Mouse (Mus musculus): ENCODE measurements at regions not wholly inside any gene's neighbourhood (a gene's known extent, or its start where the extent isn't known, plus 50 kb on each side); places are given as distances from the start of the nearest gene placed in this dataset.

DNA sequence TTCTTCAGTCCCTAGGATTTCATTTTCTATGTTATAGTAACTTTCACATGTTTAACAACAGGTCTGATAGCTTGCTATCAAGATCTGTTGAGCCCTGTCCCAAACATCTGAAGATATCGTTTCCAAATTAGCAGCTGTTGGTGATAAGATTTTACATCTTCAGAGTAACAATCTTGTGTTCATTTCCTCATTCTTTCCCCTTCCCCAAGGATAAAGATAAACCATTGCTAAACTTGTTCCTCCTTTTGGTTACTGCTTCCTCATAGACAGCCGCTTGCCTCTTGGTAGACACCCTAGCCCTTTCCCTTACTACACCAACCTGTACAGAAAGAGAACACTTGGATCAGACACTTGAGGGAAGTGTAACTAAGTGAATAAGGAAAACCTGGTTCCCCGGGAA is 58.6 kb downstream of the Kcnrg start:
- no peak for DNase-seq

DNA sequence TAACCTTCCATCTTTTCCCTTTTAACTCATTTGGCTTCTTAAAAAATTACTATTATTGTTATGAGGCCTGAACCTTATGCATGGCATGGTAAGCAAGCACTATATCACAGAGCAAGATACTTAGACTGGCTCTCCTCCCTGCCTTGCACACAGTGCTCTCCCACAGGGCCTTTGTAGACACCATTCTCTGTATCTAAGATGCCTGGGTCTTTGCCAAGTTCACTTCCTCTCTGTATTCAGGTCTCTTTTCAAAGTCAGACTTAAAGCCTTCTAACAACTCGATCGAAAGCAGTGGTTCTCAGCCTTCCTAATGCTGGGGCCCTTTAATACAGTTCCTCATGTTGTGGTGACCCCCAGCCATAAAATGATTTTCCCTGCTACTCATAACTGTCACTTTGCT is 65.9 kb downstream of the Kcnrg start:
- no peak for DNase-seq

DNA sequence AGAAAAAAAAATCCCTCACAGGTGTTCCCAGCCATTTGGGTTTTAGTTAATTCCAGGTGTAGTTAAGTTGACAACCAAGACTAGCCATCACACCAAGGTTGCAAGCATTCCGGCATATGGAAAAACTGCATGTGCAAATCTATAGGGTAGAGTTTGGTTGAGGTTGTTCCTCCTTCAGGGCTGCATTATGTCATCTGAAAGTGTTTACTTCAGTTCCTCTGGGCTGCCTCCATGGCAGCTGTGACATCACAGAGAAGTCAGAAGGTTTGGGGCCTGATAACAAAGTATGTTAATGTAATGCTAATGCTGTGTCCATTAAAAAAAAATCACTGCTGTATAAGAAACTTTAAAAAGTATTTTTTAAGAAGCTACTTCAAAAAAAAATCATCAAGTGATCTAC is 70.8 kb downstream of the Kcnrg start:
- no peak for DNase-seq

DNA sequence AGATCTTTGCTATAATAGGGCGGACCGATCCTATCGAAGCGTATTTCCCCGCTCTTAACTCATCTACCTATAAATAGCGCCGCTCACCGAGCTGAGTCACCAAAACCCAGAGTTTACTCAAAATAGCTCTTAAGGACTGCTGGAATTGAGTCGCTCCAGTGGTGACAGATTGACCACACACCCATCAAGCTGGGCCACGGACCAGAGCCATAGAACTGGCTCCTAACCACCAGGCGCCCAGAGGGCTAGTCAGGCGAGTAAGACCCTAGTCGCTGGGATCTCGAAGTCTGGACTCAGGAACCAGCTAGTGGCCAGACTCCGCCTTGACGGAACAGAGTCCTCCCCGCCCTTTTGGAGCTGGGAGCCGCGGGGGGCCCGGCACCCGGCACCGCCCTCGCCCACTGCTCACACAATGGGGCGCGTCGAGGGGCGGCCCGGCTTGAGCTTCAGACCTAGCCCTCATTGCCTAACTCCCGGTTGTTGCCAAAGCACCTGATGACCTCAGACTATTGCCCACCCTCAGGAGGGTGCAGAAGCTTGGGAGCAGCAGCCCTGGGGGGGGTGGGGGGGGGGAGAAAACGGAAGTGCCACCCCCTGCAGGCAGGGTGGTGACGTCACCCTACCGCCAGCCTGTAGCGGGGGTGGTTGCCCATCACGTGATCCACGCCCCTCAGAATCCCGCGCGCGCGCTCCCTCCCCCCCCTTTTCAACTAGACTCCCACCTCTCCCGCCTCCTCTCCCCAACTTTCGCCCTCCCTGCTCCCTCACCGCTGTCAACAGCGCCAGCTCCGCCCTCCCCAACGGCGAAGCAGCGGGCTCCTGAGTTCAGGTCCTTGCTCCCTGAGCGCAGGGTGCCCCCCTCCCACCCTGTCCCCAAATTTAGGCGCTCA is 73.8 kb downstream of the Kcnrg start:
- DNase-seq, result peak; percentile 91 to 97

DNA sequence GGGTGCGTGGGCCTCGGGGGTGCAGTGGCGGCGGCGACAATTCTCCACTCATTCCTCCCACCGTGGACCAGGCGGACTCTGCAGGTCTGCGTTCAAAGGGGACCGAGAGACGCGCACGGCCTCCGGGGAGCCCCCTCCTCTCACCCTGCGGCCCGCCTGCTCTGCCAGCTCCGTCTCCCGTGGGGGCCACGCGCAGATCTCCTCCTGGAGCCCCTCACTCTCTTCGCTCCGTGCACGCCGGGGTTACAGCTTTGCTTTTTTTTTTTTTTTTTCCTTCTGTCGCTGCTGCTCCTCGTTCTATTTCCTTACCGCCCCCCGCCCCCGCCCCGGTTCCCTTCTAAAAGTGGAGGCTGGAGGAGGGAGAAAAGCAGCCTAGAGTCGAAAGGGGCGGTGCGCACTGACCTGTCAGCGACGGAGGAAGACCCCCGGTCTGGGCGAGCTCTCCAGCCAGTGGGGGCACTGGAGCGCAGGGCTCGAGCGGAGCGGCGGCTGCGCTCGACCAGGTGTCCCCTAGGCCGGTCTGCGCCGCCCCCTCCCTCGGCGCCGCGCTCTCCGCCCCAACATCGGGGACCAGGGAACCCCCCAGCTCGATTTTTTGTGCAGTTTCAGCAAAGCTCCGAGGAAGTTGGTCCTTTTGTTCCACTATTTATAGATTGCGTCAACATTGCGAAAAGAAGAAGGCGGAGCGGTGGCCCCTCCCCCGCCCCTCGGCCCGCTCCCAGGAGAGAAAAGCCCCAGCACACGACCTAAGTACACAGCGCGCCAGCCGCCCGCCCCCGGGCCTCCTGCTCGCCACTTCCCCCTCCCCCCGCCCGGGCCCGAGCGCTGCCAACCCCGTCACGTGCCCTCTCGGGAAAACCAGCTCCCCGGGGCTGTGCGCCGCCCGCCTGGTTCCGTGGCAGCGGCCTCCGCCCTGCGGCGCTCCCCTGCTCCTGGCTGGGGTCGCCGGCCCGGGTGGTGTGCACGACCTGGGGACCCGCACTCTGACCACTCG is 74.7 kb downstream of the Kcnrg start:
- peak; percentile 93 to 97 for DNase-seq

DNA sequence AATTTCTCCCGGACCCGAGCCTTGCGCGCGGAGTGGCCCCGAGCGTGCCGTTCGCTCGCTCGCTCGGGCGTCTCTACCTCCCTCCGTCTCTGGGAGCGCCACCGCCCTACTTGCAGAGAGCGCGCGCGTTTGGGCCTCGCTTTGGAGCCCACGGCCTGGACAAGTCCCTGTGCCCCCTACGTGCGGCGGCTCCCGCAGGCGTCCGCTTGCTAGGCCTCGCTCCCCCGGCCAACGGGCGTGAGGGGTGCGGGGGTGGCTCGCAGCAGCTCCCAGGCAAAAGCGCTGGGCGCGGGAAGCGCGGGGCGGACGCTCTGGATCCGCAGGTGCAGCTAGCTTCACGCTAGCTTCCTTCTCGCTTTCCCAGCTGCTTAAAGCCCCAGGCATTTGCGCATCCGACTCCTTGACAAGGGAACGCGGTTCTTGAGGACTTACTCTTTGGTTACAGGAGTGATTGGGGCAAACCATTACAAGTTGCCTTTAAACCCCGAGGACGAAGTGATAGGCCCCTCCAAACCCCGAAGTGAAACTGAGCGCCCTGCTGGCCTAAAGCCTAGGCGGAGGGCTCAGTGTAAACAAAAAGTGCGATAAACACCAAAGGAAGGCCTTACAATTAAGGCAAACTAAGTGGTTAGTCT is 75.6 kb downstream of the Kcnrg start:
- peak; percentile 84 for DNase-seq

DNA sequence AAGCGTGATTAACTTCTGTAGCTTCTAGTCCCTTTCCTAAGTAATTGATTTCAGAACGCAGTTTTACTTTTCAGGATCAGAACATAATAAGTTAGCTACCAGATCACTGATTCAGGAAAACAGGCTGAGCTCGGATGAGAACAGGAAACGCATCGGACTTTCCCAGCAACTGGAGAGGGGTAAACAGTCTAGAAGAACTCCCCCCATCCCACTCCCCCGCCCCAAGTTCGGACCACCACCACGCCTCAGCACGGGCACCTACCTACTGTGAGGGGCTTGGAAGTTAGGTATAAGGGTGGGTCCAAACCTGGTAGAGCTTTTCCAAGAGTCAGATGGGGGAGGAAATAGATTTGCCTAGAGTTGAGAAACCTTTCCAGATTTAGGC is 76.1 kb downstream of the Kcnrg start:
- DNase-seq, result no peak

DNA sequence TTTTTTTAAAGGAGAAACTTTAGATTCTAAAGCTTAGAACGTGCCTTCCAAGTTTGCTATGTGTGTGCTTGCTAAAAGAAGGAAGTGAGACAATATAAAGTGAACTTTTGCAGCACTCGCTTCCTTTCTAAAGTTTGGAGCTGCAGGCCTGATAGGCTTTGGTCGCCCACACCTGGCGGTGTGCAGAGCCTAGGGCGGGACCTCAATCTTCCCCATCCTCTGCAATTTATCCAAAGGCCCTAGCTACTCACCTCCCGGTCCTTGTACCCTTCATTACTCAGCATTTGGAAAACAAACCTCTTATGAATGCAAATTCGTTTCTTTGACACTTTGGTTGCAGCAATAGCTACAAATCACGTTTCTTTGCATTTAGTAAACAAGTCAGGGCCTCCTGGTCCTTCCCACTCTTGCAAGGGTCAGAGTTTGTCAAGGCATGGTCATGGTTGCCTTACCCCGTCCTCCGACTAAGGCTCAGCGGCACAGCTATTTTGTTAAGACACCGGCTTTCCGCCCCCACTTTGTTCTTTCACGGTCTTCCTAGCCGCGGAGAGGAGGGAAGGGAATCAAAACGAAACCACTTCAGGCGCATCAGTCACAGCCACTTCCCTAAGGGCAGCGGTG is 76.6 kb downstream of the Kcnrg start:
- DNase-seq, result no peak

DNA sequence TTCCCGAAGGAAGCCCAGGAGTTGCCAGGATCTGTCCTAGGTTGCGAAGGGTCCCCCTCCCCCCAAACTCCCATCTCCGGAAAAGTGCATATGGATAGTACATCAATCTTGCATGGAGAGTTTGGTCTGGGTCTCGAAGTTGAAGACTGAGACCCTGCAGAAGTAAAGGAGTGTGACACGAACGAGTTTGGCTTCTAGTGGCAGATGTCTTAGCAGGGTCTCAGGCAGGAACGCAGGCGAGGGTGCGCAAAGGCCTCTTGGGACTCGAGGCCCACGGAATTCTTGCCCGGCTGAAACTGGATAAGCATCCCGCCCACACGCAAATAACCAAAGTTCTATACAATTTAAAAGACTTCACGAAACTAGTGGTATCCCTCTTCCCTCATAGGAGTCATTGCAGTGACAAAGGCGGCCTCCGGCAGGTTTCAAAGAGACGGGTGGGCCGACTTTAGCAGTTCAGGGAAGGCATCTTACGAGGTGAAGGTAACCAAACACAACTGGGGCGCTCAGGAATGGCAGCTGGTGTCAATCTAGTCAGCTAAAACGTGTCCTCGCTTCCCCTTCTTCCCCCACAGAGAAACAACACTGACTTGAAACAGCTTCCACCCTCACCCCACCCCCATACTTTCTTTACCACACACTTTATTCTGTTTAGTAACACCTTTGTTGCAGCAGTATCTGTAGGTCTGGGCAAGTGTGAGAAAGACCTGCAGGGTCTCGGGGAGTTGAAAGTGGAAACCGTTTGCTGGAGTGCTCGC is 77.4 kb downstream of the Kcnrg start:
- DNase-seq, result no peak

DNA sequence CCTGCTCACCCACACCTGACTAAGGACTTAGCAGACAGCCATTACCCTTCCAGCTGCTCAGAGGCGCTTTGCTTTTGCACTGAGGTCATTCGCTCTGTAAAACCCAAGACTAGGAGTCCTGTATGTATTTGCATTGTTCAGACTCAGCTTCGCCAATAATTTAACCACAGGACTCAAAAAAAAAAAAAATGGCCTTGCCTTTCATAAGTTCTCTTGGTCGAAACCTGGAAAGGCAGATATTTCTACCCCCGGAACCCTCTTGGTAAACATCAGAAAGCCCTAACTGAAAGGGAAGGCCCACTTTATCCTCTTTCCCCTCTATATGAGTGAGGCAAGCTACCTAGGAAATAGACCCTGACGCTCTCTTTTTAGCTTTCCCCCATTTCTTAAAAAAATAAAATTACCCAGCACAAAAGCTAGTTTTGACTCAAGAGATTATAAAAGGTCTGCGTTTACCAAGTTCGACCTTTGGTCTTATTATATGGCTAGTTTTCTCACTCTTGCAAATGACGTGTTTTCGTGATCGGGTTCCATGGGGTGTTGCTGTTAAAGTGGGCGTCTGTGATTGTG is 78.1 kb downstream of the Kcnrg start:
- DNase-seq, result no peak

DNA sequence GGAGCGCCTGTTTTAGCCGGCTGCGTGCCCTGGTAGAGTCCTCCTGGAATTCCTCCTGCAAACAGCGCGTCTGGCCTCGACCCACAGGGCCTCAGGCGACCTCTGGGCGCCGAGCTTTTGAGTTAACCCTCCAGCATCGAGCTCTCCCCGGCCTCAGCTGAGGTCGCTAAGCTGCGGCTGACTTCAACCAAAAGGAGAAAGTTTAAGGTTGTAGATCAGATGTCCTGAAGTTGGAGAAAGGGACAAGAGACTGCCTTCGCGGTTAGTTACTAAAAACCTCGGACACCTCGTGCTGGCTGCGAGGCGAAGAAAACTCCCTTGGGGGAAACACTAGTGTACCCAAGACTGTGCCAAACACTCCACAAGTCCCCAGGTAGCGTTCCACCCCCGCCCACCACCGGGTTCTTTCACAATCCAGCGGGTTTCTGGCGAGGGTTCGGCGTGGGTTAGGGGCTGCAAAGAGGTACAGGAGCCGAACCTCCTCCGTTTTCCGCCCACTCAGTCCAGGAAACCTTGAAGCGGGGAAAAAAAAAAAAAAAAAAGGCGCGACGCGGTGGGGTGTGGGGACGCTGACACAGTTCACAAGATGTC is 78.9 kb downstream of the Kcnrg start:
- DNase-seq, result no peak

DNA sequence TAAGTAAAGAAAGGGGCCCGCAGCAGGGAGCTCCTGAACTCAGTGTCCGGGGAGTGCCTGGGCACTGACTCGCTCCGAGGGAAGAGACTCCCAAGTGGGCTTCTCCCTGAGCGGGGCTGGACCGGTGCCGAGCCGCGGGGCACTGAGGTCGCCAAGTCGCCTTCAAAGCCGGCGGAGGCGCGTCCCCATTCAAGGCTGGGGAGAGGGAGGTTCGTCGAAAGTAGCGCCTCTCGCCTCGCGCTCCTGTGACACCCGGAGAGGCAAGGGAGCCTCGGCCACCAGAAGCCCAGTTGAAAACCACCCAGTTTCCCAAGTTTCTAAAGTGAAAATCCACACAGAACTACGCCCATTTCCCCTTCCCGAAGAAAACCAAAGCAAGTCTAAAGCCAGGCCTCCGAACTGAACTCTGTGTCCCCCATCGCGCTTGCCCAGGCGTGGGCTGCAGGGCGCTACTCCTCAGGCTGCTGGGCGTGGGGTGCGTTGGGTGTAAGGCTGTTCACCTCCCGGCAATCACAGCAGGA is 79.6 kb downstream of the Kcnrg start:
- peak; percentile 38 to 50 for DNase-seq

DNA sequence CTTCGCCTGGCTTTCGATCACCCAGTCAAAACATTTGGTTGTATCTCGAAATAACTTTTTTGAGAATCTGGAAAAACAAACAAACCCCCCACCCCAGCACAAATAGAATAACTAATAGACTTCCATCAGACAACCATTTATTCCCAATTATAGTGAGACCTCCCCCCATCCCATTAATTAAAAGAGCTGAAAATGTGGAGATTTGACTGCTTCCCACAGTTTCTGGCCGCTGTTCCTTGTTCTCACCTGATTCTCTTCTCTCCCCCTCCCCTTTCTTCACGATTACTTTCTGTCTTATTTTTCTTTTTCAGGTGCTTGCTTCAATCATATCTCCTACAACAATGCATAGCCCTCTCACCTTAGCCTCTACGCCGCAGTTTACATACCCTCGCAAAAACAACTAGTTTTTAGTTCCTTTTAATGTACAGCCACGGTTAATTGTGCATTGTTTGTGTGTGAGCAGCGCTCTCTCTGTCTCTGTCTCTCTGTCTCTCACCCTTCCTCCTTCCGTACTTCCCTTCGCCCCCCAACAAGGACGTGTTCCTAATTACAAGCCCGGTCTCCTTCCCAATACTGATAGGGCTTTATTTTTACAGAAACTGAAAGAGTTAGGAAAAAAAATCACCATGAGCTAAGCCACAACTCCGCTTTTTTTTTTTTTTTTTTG is 80.2 kb downstream of the Kcnrg start:
- DNase-seq, result peak in 1 of 2 experiments; percentile 31

DNA sequence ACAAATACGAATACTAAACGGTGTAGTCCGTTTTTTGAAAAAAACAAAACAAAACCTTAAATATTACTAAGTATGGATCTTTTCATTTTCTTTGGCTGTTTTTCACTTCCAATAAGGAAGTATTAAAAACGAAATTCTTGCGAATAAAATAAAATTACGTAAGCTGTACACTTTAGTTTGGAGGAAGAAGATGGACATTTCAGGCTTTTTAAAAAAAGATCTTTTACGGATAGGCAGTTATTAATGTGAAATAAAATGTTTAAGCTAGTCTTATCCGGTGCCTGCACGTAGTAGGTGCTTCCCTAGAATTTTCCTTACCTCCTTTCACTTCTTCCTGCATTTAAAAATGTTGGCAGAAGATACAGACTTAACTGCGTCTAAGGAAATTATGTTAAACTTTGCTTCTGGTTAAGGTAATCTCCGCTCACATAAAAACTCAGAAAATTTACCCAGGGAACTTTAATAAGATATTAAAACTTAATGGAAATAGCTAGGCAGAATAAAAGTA is 80.8 kb downstream of the Kcnrg start:
- no peak for DNase-seq

DNA sequence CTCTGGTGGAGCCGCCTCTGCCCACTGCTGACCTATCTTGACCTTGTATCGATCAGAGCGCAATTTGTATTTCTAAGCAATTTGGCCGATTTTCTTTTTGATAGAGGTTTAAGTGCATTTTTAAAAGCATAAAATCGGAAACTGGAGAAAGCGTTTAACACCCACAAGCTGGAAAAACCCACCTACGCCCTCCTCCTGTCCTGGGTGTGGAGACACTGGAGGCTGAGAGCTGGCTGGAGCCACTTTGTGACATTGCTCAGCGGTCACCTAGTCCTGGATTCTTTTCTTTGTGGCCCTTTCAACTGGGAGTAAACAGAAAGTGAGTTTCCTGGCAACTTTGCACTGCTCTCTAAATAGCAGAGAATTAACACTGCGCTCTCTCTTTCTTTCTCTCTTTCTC is 81.4 kb downstream of the Kcnrg start:
- no peak for DNase-seq

DNA sequence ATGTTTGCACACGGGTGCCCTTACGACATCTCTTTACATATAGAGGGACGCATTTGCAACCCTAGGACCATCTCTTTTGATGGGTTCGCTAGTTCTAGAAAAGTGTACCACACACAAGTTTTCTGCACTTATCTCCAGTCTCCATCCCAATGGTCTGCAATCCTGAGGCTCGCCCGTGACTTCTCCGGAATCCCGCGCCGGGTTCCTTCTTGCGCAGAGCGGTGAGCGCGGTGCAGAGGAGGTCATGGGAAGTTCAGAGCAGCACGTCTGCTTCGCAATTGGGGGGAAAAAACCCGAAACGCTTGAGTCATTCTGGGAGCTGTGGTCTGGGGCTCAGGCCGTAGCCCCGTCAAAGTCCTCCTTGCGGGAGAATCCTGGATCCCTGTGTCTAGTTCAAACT is 82.0 kb downstream of the Kcnrg start:
- DNase-seq, result no peak

DNA sequence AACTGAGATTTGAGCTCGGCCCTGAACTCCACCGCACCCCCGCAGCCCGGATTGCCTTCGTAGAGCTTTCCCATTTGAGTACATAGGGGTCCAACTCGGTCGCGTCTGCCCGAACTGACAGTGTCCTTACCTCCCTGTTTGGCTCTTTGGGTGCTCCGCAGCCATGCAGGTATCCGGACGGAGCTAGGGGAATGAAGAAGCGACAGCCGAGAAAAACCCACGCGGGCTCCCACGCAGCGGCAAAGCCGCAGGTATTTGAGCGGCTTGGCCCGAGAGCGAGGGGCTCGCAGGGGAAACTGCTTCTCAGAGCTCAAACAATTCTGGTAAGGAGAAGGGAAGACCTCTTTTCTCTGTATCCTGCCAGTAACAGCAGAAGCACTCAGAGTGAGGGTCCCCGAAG is 82.5 kb downstream of the Kcnrg start:
- DNase-seq, result no peak

DNA sequence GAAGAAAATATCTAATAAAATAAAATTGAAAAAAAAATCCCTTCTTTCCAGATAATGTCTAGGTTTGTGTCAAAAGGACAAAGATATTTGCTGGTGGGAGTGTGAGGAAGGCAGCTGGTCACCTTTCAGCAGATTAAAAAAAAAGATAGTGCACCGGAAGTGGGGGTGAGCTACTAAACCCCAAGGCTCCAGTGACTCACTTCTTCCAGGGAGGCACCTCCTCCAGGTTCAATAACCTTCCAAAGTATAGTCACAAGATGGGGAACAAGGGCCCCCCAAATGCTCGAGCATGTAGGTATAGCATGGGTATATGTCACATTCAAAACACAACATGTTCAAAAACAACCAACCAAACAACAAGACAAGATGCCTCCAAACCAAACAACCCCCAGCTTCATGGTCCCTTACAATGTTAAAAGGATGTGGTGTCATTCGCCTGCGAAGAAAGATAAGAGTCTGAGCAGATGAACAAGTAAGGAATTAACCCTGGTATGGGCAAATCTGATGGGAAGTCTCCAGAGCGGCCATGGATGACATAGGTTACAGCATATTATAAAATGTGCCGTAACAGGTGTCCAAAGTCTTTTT is 84.6 kb downstream of the Kcnrg start:
- DNase-seq, result no peak

DNA sequence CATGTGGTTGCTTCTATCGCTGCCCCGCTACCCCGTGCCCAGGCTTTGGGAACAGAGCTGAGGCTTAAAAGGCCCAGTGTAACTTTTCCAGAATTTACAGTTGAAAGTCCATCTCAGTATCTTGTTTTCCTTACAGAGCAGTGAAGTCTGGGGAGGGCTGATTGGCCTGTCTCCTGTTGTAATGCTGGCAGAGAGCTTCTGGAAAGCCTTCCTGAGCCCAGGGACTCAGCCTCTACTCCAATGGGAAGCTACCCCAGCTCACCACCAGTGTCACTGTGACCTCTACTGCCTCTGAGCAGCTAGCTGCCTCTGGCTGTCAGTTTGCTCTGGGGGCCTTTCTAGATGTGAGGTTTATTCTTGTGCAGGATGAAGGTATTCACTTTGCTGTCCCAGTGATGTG is 87.5 kb downstream of the Kcnrg start:
- DNase-seq, result no peak

All from cerebellum, postnatal 25 days (tissue).